Mouse (Mus musculus): Measurements from ENCODE around the gene Pet2. TPM values are rescaled to one million over a fixed set of nuclear protein-coding genes. Genes with fewer than 3 reads are reported as not detected.

Pet2 gene
- not detected in 2 replicates for polyA plus RNA-seq (2015; fragmentation: Nextera tagmentation; extraction: Ambion mirVana)

DNA sequence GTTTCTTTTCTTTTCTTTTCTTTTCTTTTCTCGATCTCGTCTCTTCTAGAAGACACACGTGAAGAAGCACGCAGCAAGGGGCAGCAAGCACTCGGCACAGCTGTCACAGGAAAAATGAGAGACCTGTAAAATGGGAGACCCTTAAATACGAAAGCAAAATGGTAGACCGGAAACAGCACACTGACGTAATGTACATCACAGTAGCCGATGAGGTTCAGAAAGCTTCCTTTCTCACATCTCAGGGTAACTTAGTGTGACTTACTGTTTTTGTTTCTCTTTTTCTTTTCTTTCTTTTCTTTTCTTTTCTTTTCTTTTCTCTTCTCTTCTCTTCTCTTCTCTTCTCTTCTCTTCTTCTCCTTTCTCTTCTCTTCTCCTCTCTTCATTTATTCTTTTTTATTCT lies at the start of gene Pet2:
Pet2 (minus strand) TSS at position 101 of the 400 bp plus-strand sequence.
- no peaks in the 10 kb centered on the region for H3K36me3 ChIP-seq (ENCODE audit: control insufficient read depth, insufficient read depth)
- ATAC-seq (ENCODE audit: low read depth), result no peak

More for the DNA sequence above, at the start of gene Pet2:
- Histone ChIP-seq H3K4me3 (ENCODE audit: low read depth, low read length) (no peak within 1 kb of the TSS), H3K27ac (ENCODE audit: low read length) (no peak within 1 kb of the TSS), H3K9ac (ENCODE audit: low read depth, low read length) (no peak within 1 kb of the TSS), H3K27me3 (ENCODE audit: control insufficient read depth, insufficient read depth, low read depth, low read length) (no peaks in the 10 kb centered on the region), H3K4me2 (ENCODE audit: low read depth, low read length) (no peak within 1 kb of the TSS), H3K4me1 (ENCODE audit: control insufficient read depth, low read depth, low read length) (no peaks in the 10 kb centered on the region), H3K9me3 (replicated peaks; ENCODE audit: control insufficient read depth, low read length) (no peaks in the 10 kb centered on the region)
- whole genome bisulfite sequencing (ENCODE audit: insufficient replicate concordance), result 79% methylated on average over 9 of the region's 9 CpGs

Measured in liver, embryonic 16.5 days (tissue).